Mouse (Mus musculus) liver, embryonic 14.5 days (tissue): ENCODE measurements around the gene Olfr46. TPM values are rescaled to one million over a fixed set of nuclear protein-coding genes. Genes with fewer than 3 reads are reported as not detected.

Experiments
- ATAC-seq: fragments of 200-750 bp; cut with Nextera tagmentation; 2 replicates; pipeline ENCODE4 v1.8.0; 2017; ENCODE audit warnings: moderate number of reproducible peaks, mild to moderate bottlenecking, moderate library complexity; ENCODE audit not compliant: insufficient read depth
- DNase-seq, 3 experiments: peaks; one replicate each; pipeline ENCODE4 v3.0.0-alpha.2; 2012 to 2013; ENCODE audit warnings: low read depth in 3 of 3, low spot score in 3 of 3
- H3K27ac ChIP-seq: fragments of 300-500 bp; sonication (generic); 2 replicates; pipeline ENCODE4 v1.5.1; 2014; ENCODE audit warnings: moderate library complexity, mild to moderate bottlenecking, control low read depth, inconsistent platforms
- H3K27me3 ChIP-seq: fragments of 300-500 bp; sonication (generic); 2 replicates; pipeline ENCODE4 v1.6.1; 2014; ENCODE audit warnings: mild to moderate bottlenecking, low read length, moderate library complexity; ENCODE audit not compliant: control insufficient read depth, insufficient read depth
- H3K36me3 ChIP-seq: fragments of 300-500 bp; sonication (generic); replicated peaks from 2 replicates; pipeline ENCODE4 v1.6.1; 2014; ENCODE audit warnings: low read depth; ENCODE audit not compliant: control insufficient read depth, insufficient read depth
- H3K4me1 ChIP-seq, 2 experiments: fragments of 200-500 bp in 1 of 2; fragments of 300-500 bp in 1 of 2; sonication (generic) in 1 of 2; replicated peaks; 2 replicates each; pipeline ENCODE4 v1.6.1; 2012 to 2014; ENCODE audit warnings: antibody characterized with exemption in 1 of 2, inconsistent platforms in 1 of 2, low read length in 1 of 2; ENCODE audit not compliant: control insufficient read depth in 2 of 2, insufficient read depth in 2 of 2
- H3K4me2 ChIP-seq: fragments of 300-500 bp; sonication (generic); 2 replicates; pipeline ENCODE4 v1.6.1; 2014; ENCODE audit warnings: low read depth, mild to moderate bottlenecking, control low read depth, moderate library complexity
- H3K4me3 ChIP-seq, 2 experiments: fragments of 200-500 bp in 1 of 2; fragments of 300-500 bp in 1 of 2; sonication (generic) in 1 of 2; 2 replicates each; pipeline ENCODE4 v1.5.1; 2012 to 2014; ENCODE audit warnings: low read depth in 2 of 2, low read length in 2 of 2, mild to moderate bottlenecking in 2 of 2, control low read depth in 1 of 2, inconsistent platforms in 1 of 2, moderate library complexity in 1 of 2; ENCODE audit not compliant: insufficient read depth in 1 of 2
- H3K9ac ChIP-seq: fragments of 300-500 bp; sonication (generic); replicated peaks from 2 replicates; pipeline ENCODE4 v1.6.1; 2014; ENCODE audit warnings: mild to moderate bottlenecking, control low read depth, moderate library complexity
- H3K9me3 ChIP-seq: fragments of 300-500 bp; sonication (generic); 2 replicates; pipeline ENCODE4 v1.6.1; 2016; ENCODE audit warnings: low read length, mixed read lengths; ENCODE audit not compliant: control insufficient read depth
- CTCF ChIP-seq: IDR thresholded peaks from 2 replicates; pipeline ENCODE4 v1.5.1; 2016; ENCODE audit warnings: antibody characterized with exemption, low read depth, control low read depth
- EP300 ChIP-seq: IDR thresholded peaks from 2 replicates; pipeline ENCODE4 v1.6.1; 2016; ENCODE audit warnings: antibody characterized with exemption, low read depth
- WGBS: fragments of 180-500 bp; shearing (Covaris S2); extraction: QIAGEN DNeasy Blood & Tissue Kit; methylation state at CpG from one replicate; pipeline ENCODE4 v1.1.7; 2014; ENCODE audit not compliant: insufficient replicate concordance; 5-methylcytosine and 5-hydroxymethylcytosine counted together
- polyA plus RNA-seq, 2 experiments: library from polyadenylated mRNA; depleted of rRNA in 1 of 2; stranded (reverse) in 1 of 2; unstranded in 1 of 2; fragments of >200 nt; fragmentation: Nextera tagmentation in 1 of 2; extraction: Ambion mirVana in 1 of 2; gene quantifications; 2 replicates each; pipeline versions ENCODE4 v1.2.1 to v1.2.3; 2012 to 2014

Olfr46 gene
- polyA plus RNA-seq, 2 experiments, result not detected

- Histone ChIP-seq H3K9ac (no peak within 1 kb of the TSS), H3K27ac (no peak within 1 kb of the TSS), H3K27me3 (no peaks in the 10 kb centered on the region), H3K4me1 (no peaks in the 10 kb centered on the region), H3K4me3 (no peak within 1 kb of the TSS), H3K4me2 (no peak within 1 kb of the TSS), H3K9me3 (no peaks in the 10 kb centered on the region), H3K36me3 (no peaks in the 10 kb centered on the region)
- TF ChIP-seq CTCF, result no peak
- no peak for TF ChIP-seq EP300
- 54% methylated on average over 4 of the region's 4 CpGs for WGBS
- ATAC-seq (no peak), DNase-seq (no peak)
These were observed 58.6 kb downstream of the Olfr46 start, which contains the start of gene Olfr539 for GRCm38 (mm10) chr7:140659630-140660029. Olfr539 (plus strand) TSS chr7:140659930.

Other genes with a start within 250 kb of the Olfr46 start
- not detected in 2 replicates for gene Olfr60, start 239.6 kb upstream of the Olfr46 start, polyA plus RNA-seq (2012; rRNA removed)
- not detected in 2 replicates for gene Olfr60, start 239.6 kb upstream of the Olfr46 start, polyA plus RNA-seq (2014; fragmentation: Nextera tagmentation; extraction: Ambion mirVana)
- gene Olfr530, start 224.9 kb upstream of the Olfr46 start, polyA plus RNA-seq (2012; rRNA removed), result not detected in 2 replicates
- gene Olfr530, start 224.9 kb upstream of the Olfr46 start, polyA plus RNA-seq (2014; fragmentation: Nextera tagmentation; extraction: Ambion mirVana), result not detected in 2 replicates
- gene Olfr531, start 198.4 kb upstream of the Olfr46 start, polyA plus RNA-seq (2012; rRNA removed), result not detected in 2 replicates
- not detected in 2 replicates for gene Olfr531, start 198.4 kb upstream of the Olfr46 start, polyA plus RNA-seq (2014; fragmentation: Nextera tagmentation; extraction: Ambion mirVana)
- gene Olfr532, start 179.6 kb upstream of the Olfr46 start, polyA plus RNA-seq (2012; rRNA removed), result not detected in 2 replicates
- gene Olfr532, start 179.6 kb upstream of the Olfr46 start, polyA plus RNA-seq (2014; fragmentation: Nextera tagmentation; extraction: Ambion mirVana), result not detected in 2 replicates
- not detected in 2 replicates for gene Olfr533, start 137.9 kb upstream of the Olfr46 start, polyA plus RNA-seq (2012; rRNA removed)
- not detected in 2 replicates for gene Olfr533, start 137.9 kb upstream of the Olfr46 start, polyA plus RNA-seq (2014; fragmentation: Nextera tagmentation; extraction: Ambion mirVana)
- not detected in 2 replicates for gene Olfr535, start 117.1 kb upstream of the Olfr46 start, polyA plus RNA-seq (2012; rRNA removed)
- gene Olfr535, start 117.1 kb upstream of the Olfr46 start, polyA plus RNA-seq (2014; fragmentation: Nextera tagmentation; extraction: Ambion mirVana), result not detected in 2 replicates
- gene Olfr536, start 93.9 kb upstream of the Olfr46 start, polyA plus RNA-seq (2012; rRNA removed), result not detected in 2 replicates
- not detected in 2 replicates for gene Olfr536, start 93.9 kb upstream of the Olfr46 start, polyA plus RNA-seq (2014; fragmentation: Nextera tagmentation; extraction: Ambion mirVana)
- not detected in 2 replicates for gene Olfr538, start 33.4 kb upstream of the Olfr46 start, polyA plus RNA-seq (2012; rRNA removed)
- not detected in 2 replicates for gene Olfr538, start 33.4 kb upstream of the Olfr46 start, polyA plus RNA-seq (2014; fragmentation: Nextera tagmentation; extraction: Ambion mirVana)
- gene Olfr61, start 27.7 kb downstream of the Olfr46 start, polyA plus RNA-seq (2012; rRNA removed), result not detected in 2 replicates
- gene Olfr61, start 27.7 kb downstream of the Olfr46 start, polyA plus RNA-seq (2014; fragmentation: Nextera tagmentation; extraction: Ambion mirVana), result not detected in 2 replicates
- not detected in 2 replicates for gene Olfr53, start 45.2 kb downstream of the Olfr46 start, polyA plus RNA-seq (2012; rRNA removed)
- not detected in 2 replicates for gene Olfr53, start 45.2 kb downstream of the Olfr46 start, polyA plus RNA-seq (2014; fragmentation: Nextera tagmentation; extraction: Ambion mirVana)
- not detected in 2 replicates for gene Olfr539, start 58.7 kb downstream of the Olfr46 start, polyA plus RNA-seq (2012; rRNA removed)
- not detected in 2 replicates for gene Olfr539, start 58.7 kb downstream of the Olfr46 start, polyA plus RNA-seq (2014; fragmentation: Nextera tagmentation; extraction: Ambion mirVana)
- gene Olfr45, start 80.7 kb downstream of the Olfr46 start, polyA plus RNA-seq (2012; rRNA removed), result not detected in 2 replicates
- not detected in 2 replicates for gene Olfr45, start 80.7 kb downstream of the Olfr46 start, polyA plus RNA-seq (2014; fragmentation: Nextera tagmentation; extraction: Ambion mirVana)
- not detected in 2 replicates for gene Olfr541, start 96.0 kb downstream of the Olfr46 start, polyA plus RNA-seq (2012; rRNA removed)
- gene Olfr541, start 96.0 kb downstream of the Olfr46 start, polyA plus RNA-seq (2014; fragmentation: Nextera tagmentation; extraction: Ambion mirVana), result not detected in 2 replicates
- 0.07 and 0.14 TPM in 2 replicates for gene Cyp2e1, start 162.5 kb downstream of the Olfr46 start, polyA plus RNA-seq (2012; rRNA removed)
- gene Cyp2e1, start 162.5 kb downstream of the Olfr46 start, polyA plus RNA-seq (2014; fragmentation: Nextera tagmentation; extraction: Ambion mirVana), result 0.17 and 0.18 TPM in 2 replicates
- 0.08 and 0.09 TPM in 2 replicates for gene Syce1, start 186.6 kb downstream of the Olfr46 start, polyA plus RNA-seq (2012; rRNA removed)
- not detected in 2 replicates for gene Syce1, start 186.6 kb downstream of the Olfr46 start, polyA plus RNA-seq (2014; fragmentation: Nextera tagmentation; extraction: Ambion mirVana)
- 0.06 and 0.10 TPM in 2 replicates for gene Zfp941, start 220.9 kb downstream of the Olfr46 start, polyA plus RNA-seq (2012; rRNA removed)
- 0.10 and 0.25 TPM in 2 replicates for gene Zfp941, start 220.9 kb downstream of the Olfr46 start, polyA plus RNA-seq (2014; fragmentation: Nextera tagmentation; extraction: Ambion mirVana)
- 8.3 and 9.1 TPM in 2 replicates for gene Urah, start 233.7 kb downstream of the Olfr46 start, polyA plus RNA-seq (2012; rRNA removed)
- gene Urah, start 233.7 kb downstream of the Olfr46 start, polyA plus RNA-seq (2014; fragmentation: Nextera tagmentation; extraction: Ambion mirVana), result 19.3 and 22.8 TPM in 2 replicates
- not detected in 2 replicates for gene Scgb1c1, start 244.3 kb downstream of the Olfr46 start, polyA plus RNA-seq (2012; rRNA removed)
- gene Scgb1c1, start 244.3 kb downstream of the Olfr46 start, polyA plus RNA-seq (2014; fragmentation: Nextera tagmentation; extraction: Ambion mirVana), result not detected in 2 replicates
- not detected in 2 replicates for gene Odf3, start 246.5 kb downstream of the Olfr46 start, polyA plus RNA-seq (2012; rRNA removed)
- not detected in 2 replicates for gene Odf3, start 246.5 kb downstream of the Olfr46 start, polyA plus RNA-seq (2014; fragmentation: Nextera tagmentation; extraction: Ambion mirVana)